Mouse (Mus musculus): ENCODE data around the gene Zfp106.
"Not testable (repeated sequence)": the region's sequence is repeated elsewhere in the genome, so short reads cannot be mapped to it uniquely, and the experiment has no call there.

The Zfp106 gene

GRCm38 (mm10) chr2:120563235-120563990 is at the start of gene Zfp106:
Gene Zfp106 (minus strand): TSS chr2:120563843.
- DNase-seq (ENCODE audit: low read depth) = peak; percentile 67

GRCm38 (mm10) chr2:120608830-120609723 is 45.4 kb upstream of the Zfp106 start, which contains the start of the genes Haus2 and Lrrc57:
Gene Haus2 (plus strand): TSS chr2:120609383.
Gene Lrrc57 (minus strand): TSS chr2:120609520.
- peak; percentile 85 for DNase-seq (ENCODE audit: low read depth)

DNA sequence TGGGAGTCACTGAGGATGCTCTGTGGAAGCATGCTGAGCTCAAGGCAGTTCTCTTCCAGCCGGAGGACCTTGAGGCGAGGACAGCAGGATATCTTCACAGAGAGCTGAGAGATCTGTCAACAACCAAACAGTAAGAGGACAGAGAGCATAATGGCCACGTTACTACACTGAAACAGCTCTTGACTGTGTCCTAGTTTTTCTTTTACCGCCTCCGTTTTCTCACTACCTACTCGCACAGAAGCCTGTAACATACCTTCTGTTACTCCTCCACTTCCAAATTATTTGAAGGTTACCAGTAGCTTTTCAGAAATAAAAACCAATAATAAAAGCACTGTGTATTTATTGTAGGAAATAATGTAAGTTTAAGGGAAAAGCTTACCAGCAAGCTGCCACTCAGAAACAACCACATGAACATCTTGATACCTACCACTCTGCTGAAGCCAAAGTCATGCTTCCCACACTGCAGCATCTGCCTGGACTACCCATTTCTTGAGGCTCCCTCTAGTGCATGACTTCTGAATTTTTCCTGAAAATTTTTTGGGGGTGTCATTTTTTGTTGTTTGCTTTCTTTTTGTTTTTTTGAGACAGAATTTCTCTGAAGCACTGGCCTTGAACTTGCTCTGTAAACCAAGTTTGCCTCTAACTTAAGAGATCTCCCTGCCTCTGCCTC is 42.5 kb upstream of the Zfp106 start:
- DNase-seq (ENCODE audit: low read depth) = no peak

GRCm38 (mm10) chr2:120599506-120599905 is 35.9 kb upstream of the Zfp106 start:
- DNase-seq (ENCODE audit: low read depth) = no peak

DNA sequence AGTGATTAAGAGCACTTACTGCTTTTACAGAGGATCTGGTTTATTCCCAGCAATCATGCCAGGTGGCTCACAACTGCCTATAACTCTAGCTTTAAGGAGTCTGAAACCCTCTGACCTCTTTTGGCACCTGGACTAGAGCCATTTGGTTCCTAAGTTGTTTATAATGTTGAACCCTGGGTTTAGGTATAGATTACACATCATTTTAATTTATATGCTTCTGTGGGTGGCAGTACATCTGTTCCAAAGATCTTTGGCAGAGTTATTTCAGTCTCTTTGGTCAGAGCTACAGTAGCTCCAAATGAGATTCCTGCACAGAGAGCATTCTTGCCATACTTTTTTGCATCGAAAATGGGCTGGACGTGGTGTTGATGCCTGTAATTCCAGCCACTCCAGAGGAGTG is 34.1 kb upstream of the Zfp106 start:
- no peak for DNase-seq (ENCODE audit: low read depth)

GRCm38 (mm10) chr2:120592227-120592626 is 28.6 kb upstream of the Zfp106 start:
- no peak for DNase-seq (ENCODE audit: low read depth)

GRCm38 (mm10) chr2:120589759-120590158 is 26.1 kb upstream of the Zfp106 start:
- DNase-seq (ENCODE audit: low read depth) = no peak

DNA sequence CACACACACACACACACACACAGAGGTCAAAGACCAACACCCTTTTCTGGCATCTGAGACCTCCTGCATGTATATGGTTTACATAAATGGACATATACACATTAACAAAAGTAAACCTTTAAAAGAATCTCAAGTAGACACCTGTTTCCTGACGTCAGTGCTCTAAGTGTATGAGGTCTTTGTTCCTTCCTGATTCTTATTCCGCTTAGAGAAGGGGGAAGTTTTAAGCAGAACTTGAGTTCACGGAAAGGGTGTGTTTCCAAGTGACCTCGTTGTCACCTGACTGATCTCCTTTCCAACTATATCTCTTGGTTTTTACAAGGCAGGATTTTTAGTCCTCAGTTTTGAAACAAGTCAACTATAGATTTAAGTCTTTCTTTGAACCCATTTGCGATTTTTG is 14.6 kb upstream of the Zfp106 start:
- no peak for DNase-seq (ENCODE audit: low read depth)

GRCm38 (mm10) chr2:120577799-120578198 is 14.2 kb upstream of the Zfp106 start:
- no peak for DNase-seq (ENCODE audit: low read depth)

DNA sequence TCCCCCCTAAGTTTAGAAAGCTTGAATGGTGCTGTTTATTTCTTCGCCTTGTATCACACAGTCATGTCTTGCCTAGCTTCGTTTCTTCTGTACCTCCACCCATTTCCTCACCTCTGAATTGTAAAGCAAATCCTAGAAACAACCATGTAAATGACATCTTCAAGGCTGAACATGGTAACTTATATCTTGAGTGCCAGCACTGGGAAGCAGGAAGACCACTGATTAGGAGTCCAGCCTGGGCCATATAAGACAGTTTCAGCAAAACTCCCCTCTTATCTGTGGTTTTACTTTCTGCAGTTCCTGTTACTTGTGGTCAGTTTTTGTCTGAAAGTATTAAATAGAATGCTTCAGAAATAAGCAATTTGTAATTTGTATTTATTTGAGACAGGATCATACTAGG is 12.3 kb upstream of the Zfp106 start:
- DNase-seq (ENCODE audit: low read depth) = no peak

DNA sequence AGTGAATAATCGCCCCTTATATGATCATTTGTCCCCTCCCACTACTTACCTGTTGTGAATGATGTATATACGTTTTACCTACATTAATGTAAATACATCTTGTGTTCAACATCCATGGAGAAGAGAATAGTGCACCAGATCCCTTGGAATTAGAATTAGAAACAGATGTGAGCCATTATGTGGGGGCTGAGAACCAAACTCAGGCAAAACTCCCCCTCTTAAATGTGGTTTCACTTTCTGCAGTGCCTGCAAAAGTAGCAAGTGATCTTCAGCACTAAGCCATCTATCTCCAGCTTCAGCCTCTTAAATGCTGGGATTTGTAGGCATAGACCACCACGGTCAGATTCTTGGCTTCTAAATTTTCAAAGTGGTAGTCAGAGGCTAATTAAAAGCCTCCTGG is 11.5 kb upstream of the Zfp106 start:
- DNase-seq (ENCODE audit: low read depth) = no peak

- DNase-seq (ENCODE audit: low read depth) = not testable (repeated sequence)
Measured at GRCm38 (mm10) chr2:120572161-120572560, 8.5 kb upstream of the Zfp106 start.

DNA sequence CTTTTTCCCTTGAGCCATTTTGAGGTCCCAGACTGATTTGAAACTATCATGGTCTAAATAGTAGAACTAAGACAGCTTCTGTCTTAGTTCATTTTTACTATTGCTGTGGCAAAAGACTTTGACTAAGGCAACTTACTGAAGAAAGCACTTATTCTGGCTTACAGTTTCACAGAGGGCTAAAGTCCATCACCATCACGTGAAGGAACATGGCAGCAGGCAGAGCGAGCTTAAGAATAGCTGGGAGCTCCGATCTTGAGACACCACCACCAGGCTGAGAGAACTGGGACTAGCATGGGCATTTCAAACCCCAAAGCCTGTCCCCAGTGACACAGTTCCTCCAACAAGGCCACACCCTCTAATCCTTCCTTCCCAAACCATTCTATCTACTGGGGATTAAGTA is 7.4 kb upstream of the Zfp106 start:
- no peak for DNase-seq (ENCODE audit: low read depth)

DNA sequence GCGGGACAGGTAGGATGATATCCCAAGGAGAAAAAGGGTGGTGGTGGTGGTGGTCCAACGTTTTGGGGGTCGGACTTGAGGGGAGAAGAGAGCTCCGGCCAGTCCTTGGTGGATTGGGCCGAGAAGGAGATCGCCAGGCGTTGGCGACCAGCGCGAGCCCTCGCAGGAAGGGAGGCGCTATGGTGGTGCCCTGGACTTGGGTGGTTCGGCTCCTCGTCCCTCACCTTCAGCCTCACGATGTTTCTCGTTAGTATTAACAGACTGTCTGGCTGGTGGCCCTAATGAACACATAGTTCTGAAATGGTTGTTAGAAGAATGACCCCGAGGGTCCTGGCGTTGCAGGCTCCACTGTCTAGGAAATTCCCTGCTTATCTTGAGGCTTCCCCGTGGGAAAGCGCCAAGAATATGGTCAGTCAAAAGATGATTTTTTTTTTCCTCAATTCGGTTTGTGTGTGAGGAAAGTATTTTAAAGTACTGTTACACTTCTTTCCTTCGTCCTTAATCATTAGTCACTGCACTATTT is 4.2 kb upstream of the Zfp106 start:
- DNase-seq (ENCODE audit: low read depth) = no peak

- DNase-seq (ENCODE audit: low read depth) = peak; percentile 84
Measured at GRCm38 (mm10) chr2:120566886-120567797, 3.5 kb upstream of the Zfp106 start, which contains the start of gene Snap23. Gene Snap23 (plus strand): TSS chr2:120567671.

GRCm38 (mm10) chr2:120565363-120565762 is 1.7 kb upstream of the Zfp106 start:
- DNase-seq (ENCODE audit: low read depth) = no peak

GRCm38 (mm10) chr2:120564548-120565188 is 1.0 kb upstream of the Zfp106 start:
- not testable (repeated sequence) for DNase-seq (ENCODE audit: low read depth)

DNA sequence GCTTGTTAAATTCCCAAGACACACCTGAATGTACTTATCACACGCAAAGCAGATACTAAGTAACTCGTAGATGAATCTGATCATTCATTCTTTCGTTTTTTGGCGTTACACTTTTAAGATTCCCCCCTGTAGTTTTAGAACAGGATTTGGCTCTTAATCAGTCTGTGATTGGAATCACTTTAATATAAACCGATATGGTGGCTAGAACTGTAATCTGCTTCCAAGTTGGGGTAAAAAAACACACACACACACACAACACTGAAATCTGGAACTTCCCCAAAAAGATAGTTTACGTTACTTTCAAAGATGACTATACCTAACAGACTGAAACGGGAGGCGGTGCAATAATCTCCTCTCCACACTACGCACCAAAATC is 796 bp downstream of the Zfp106 start:
- no peak for DNase-seq (ENCODE audit: low read depth)

DNA sequence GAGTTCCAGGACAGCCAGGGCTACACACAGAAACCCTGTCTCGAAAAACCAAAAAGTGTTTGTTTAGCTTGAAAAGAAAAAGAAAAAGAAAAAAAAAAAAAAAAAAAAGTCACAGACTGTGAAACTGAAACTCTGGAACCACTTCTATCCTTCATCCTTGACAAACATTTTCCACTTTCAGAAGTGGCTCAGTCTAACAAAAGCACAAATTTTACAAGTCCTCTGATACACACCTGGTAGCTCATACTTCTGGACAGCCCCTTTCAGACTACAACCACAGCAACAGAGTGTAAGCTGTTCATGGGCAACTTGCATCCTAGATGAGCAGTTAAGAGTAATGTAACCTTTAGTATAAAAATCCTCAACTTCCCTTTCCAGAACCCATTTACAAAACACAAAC is 2.1 kb downstream of the Zfp106 start:
- DNase-seq (ENCODE audit: low read depth) = no peak

GRCm38 (mm10) chr2:120558813-120559212 is 4.8 kb downstream of the Zfp106 start:
- no peak for DNase-seq (ENCODE audit: low read depth)

DNA sequence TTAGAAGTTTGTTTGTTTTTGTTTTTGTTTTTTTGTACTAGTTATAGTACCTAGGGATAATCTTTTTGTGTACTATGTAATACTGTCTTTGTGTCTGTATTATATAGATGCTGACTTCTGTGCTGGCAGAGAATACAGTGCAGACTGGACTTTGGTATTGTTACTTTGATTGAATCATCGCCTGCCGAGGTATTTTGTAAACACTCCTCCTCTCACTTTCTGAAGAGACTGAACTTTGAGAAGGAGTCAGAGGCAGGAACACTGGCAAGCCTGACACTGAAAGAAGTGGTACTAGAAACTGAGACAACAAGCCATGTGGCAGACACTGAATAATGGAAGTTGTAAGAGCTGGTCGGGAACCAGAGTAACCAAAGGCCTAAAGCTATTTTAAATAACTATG is 6.8 kb downstream of the Zfp106 start:
- DNase-seq (ENCODE audit: low read depth) = no peak

Data from c-Kit-positive CD71-negative TER-119-negative erythroid progenitor cells, embryonic 14.5 days (primary cell).